Mouse (Mus musculus): ENCODE data around the gene Prlr.

Gene Prlr

GRCm38 (mm10) chr15:10228636-10229035 is 51.6 kb downstream of the Prlr start:
- DNase-seq (ENCODE audit: low read depth, low spot score), result no peak

- DNase-seq (ENCODE audit: low read depth, low spot score), result no peak
These were observed 58.9 kb downstream of the Prlr start for GRCm38 (mm10) chr15:10235977-10236376.

- no peak for DNase-seq (ENCODE audit: low read depth, low spot score)
These were observed 59.8 kb downstream of the Prlr start for GRCm38 (mm10) chr15:10236812-10237211.

- no peak for DNase-seq (ENCODE audit: low read depth, low spot score)
These were observed 61.4 kb downstream of the Prlr start for GRCm38 (mm10) chr15:10238454-10238853.

- no peak for DNase-seq (ENCODE audit: low read depth, low spot score)
These were observed 63.3 kb downstream of the Prlr start for GRCm38 (mm10) chr15:10240228-10240795.

GRCm38 (mm10) chr15:10242250-10242649 is 65.2 kb downstream of the Prlr start:
- no peak for DNase-seq (ENCODE audit: low read depth, low spot score)

GRCm38 (mm10) chr15:10249285-10249684 is 72.2 kb downstream of the Prlr start:
- DNase-seq (ENCODE audit: low read depth, low spot score), result no peak

- DNase-seq (ENCODE audit: low read depth, low spot score), result no peak
These were observed 73.7 kb downstream of the Prlr start for GRCm38 (mm10) chr15:10250784-10251183.

GRCm38 (mm10) chr15:10252526-10252925 is 75.5 kb downstream of the Prlr start:
- DNase-seq (ENCODE audit: low read depth, low spot score), result no peak

GRCm38 (mm10) chr15:10262219-10262618 is 85.2 kb downstream of the Prlr start:
- no peak for DNase-seq (ENCODE audit: low read depth, low spot score)

- DNase-seq (ENCODE audit: low read depth, low spot score), result no peak
These were observed 85.6 kb downstream of the Prlr start for GRCm38 (mm10) chr15:10262641-10263040.

- no peak for DNase-seq (ENCODE audit: low read depth, low spot score)
These were observed 86.4 kb downstream of the Prlr start for GRCm38 (mm10) chr15:10263420-10263819.

- no peak for DNase-seq (ENCODE audit: low read depth, low spot score)
These were observed 87.8 kb downstream of the Prlr start for GRCm38 (mm10) chr15:10264885-10265284.

GRCm38 (mm10) chr15:10267251-10267650 is 90.2 kb downstream of the Prlr start:
- no peak for DNase-seq (ENCODE audit: low read depth, low spot score)

GRCm38 (mm10) chr15:10276386-10276785 is 99.3 kb downstream of the Prlr start:
- DNase-seq (ENCODE audit: low read depth, low spot score), result no peak

- DNase-seq (ENCODE audit: low read depth, low spot score), result no peak
These were observed 100.4 kb downstream of the Prlr start for GRCm38 (mm10) chr15:10277461-10277860.

- DNase-seq (ENCODE audit: low read depth, low spot score), result no peak
These were observed 104.5 kb downstream of the Prlr start for GRCm38 (mm10) chr15:10281546-10281945.

GRCm38 (mm10) chr15:10283661-10284060 is 106.6 kb downstream of the Prlr start:
- no peak for DNase-seq (ENCODE audit: low read depth, low spot score)

GRCm38 (mm10) chr15:10296570-10296969 is 119.5 kb downstream of the Prlr start:
- no peak for DNase-seq (ENCODE audit: low read depth, low spot score)

- no peak for DNase-seq (ENCODE audit: low read depth, low spot score)
These were observed 121.0 kb downstream of the Prlr start for GRCm38 (mm10) chr15:10298058-10298457.

GRCm38 (mm10) chr15:10299467-10299866 is 122.4 kb downstream of the Prlr start:
- no peak for DNase-seq (ENCODE audit: low read depth, low spot score)

GRCm38 (mm10) chr15:10306461-10306860 is 129.4 kb downstream of the Prlr start:
- no peak for DNase-seq (ENCODE audit: low read depth, low spot score)

- DNase-seq (ENCODE audit: low read depth, low spot score), result no peak
These were observed 134.8 kb downstream of the Prlr start for GRCm38 (mm10) chr15:10311826-10312225.

Measured in mesoderm, embryonic 11.5 days (tissue).